Mouse (Mus musculus): ENCODE measurements around the gene Fcgr3. TPM values are rescaled to one million over a fixed set of nuclear protein-coding genes. Genes with fewer than 3 reads are reported as not detected.

Fcgr3 gene
- total and polyA plus RNA-seq, 3 experiments, result 11.5 to 12.7 (median 12.1) TPM

DNA sequence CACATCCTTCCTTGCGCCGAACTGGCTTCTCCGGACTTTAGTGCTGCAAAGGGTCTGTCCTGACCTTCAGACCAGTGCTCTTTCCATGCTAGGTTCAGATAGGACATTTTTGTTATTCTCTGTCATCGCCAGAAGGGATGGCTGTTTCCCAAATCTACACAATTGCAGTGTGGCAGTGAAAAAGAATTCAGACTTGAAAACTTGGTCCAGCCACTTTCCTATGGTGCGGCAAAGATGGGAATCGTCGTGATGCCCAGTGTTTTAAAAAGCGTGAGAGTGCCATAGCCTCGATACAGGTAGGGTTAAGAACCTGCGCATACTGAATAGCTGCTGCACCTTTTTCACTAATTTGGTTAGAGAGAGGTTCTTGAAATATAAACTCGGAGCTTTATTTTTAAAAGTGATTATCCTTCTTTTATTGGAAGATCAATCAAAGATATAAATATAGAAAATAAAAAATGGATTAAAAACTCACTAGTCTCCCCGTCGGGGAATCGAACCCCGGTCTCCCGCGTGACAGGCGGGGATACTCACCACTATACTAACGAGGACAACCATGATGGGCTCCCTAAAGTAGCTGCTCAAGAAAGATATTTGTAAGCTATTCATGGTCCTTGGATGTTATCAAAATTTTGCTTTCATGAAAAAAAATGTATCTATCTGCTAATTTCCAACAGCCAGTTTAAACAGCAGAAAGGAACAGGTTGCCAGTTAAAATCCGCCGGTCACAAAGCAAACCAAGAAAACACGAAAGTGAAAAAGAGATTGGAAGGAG, 28.0 kb downstream of the Fcgr3 start:
- no peaks in the 10 kb centered on the region for H3K27me3 ChIP-seq (ENCODE audit: control insufficient read depth, insufficient read depth, low read length)
- no peak overlapping the region for H3K9ac ChIP-seq (ENCODE audit: low read depth, low read length)
- intact Hi-C loops (cut with DNase I), result no loop called here
- no peaks in the 10 kb centered on the region for H3K79me2 ChIP-seq (replicated peaks; ENCODE audit: control insufficient read depth, insufficient read depth, low read length)
- peaks cover 1% of the 10 kb centered on the region for H3K4me1 ChIP-seq (ENCODE audit: control insufficient read depth, insufficient read depth, low read length)
- no peaks in the 10 kb centered on the region for H3K36me3 ChIP-seq (ENCODE audit: control insufficient read depth, insufficient read depth, low read length)
- TF ChIP-seq POLR2A (IDR thresholded peaks at IDR 0.05; ENCODE audit: insufficient read depth, low read depth, low read length) (no peak), EP300 (IDR thresholded peaks at IDR 0.05; ENCODE audit: insufficient read depth, low read depth, low read length) (0 out of 2 replicates have a peak, but pooled peaks have one; percentile 53)
- H3K27ac ChIP-seq, result no peak overlapping the region; the same call in 1 of the 2 replicates
- DNase-seq, result peak; percentile 66 to 82
- WGBS, result 7% methylated on average over 22 of the region's 22 CpGs
- H3K4me3 ChIP-seq, result peak overlapping the region; percentile 81

DNA sequence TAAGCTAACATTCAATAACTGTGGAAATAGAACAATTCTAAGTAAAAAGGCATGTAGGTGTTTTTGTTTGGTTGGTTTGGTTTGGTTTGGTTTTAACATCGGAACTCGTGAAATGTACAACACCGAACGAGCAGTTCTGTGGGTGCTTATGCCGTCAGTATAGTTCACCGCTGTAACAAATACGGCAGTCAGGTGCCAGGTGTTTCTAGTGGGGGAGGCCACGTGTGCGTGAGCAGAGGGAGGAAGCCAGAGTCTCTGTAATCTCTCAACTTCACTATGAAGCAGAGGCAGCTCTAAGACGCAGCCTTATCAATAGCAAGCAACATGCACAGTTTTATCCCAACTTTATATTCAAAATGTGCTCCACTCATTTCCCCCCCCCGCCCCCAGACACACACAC, 29.1 kb downstream of the Fcgr3 start:
- H3K27me3 ChIP-seq (ENCODE audit: control insufficient read depth, insufficient read depth, low read length), result no peaks in the 10 kb centered on the region
- H3K27ac ChIP-seq, result no peak overlapping the region
- intact Hi-C loops (cut with DNase I), result no loop called here
- WGBS, result 68% methylated on average over 11 of the region's 11 CpGs
- no peaks in the 10 kb centered on the region for H3K36me3 ChIP-seq (ENCODE audit: control insufficient read depth, insufficient read depth, low read length)
- H3K4me1 ChIP-seq (ENCODE audit: control insufficient read depth, insufficient read depth, low read length), result peaks cover 1% of the 10 kb centered on the region
- no peak for DNase-seq
- TF ChIP-seq POLR2A (IDR thresholded peaks at IDR 0.05; ENCODE audit: insufficient read depth, low read depth, low read length), result no peak
- H3K9ac ChIP-seq (ENCODE audit: low read depth, low read length), result no peak overlapping the region
- H3K4me3 ChIP-seq, result no peak overlapping the region
- no peaks in the 10 kb centered on the region for H3K79me2 ChIP-seq (replicated peaks; ENCODE audit: control insufficient read depth, insufficient read depth, low read length)

DNA sequence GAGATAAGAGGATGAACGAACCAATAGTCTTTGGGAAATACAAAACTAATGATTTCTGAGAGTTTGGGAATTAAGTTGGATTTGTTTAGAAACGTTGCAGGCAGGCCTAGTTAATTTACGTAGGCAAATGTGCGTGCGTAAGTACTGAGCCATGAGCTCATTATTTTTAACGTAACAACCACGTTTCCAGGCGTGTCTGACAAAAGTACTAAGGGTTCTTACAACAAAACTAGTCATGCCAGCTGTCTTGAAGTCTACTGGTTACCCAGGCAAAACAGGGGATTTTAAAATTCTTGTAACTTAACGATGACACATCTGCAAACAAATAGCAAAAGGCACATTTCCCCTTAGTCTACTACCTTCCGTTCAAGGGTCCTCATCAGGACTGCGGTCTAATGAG, 30.5 kb downstream of the Fcgr3 start:
- 20% methylated on average over 11 of the region's 11 CpGs for WGBS

DNA sequence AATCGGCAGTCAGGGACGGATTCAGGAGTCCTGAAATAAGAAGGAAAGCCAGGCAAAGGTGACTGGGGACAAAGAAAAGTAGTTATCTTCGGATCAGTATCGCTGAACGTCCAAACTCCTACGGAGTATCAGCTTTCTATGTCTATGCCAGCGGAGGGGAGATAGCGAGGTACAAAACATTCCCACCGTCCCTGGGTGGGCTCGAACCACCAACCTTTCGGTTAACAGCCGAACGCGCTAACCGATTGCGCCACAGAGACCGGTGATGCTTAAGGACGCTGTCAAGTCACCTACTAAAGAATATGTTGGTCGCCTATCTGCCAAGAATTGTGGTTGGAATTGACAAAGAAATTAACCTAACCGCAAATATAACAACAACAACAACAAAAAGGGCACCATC, 31.0 kb downstream of the Fcgr3 start:
- Histone ChIP-seq H3K9ac (ENCODE audit: low read depth, low read length) (peak overlapping the region; percentile 33), H3K4me3 (peak overlapping the region; percentile 51), H3K79me2 (replicated peaks; ENCODE audit: control insufficient read depth, insufficient read depth, low read length) (no peaks in the 10 kb centered on the region), H3K27me3 (ENCODE audit: control insufficient read depth, insufficient read depth, low read length) (no peaks in the 10 kb centered on the region; the same call in 1 of the 2 replicates), H3K27ac (no peak overlapping the region), H3K4me1 (ENCODE audit: control insufficient read depth, insufficient read depth, low read length) (peaks cover 1% of the 10 kb centered on the region), H3K36me3 (ENCODE audit: control insufficient read depth, insufficient read depth, low read length) (no peaks in the 10 kb centered on the region)
- WGBS, result under 1% methylated on average over 20 of the region's 20 CpGs
- TF ChIP-seq POLR2A (IDR thresholded peaks at IDR 0.05; ENCODE audit: insufficient read depth, low read depth, low read length), result no peak
- peak; percentile 65; the same call in 1 of the 2 replicates for TF ChIP-seq EP300 (IDR thresholded peaks at IDR 0.05; ENCODE audit: insufficient read depth, low read depth, low read length)
- TF ChIP-seq CTCF (IDR thresholded peaks at IDR 0.05), result no peak
- intact Hi-C loops (cut with DNase I), result no loop called here
- peak; percentile 88 to 94 for DNase-seq

More for the DNA sequence above, 30.5 kb downstream of the Fcgr3 start:
- no peaks in the 10 kb centered on the region; the same call in 1 of the 2 replicates for H3K27me3 ChIP-seq (ENCODE audit: control insufficient read depth, insufficient read depth, low read length)
- H3K79me2 ChIP-seq (replicated peaks; ENCODE audit: control insufficient read depth, insufficient read depth, low read length), result no peaks in the 10 kb centered on the region
- H3K27ac ChIP-seq, result no peak overlapping the region; the same call in 1 of the 2 replicates
- no peak for DNase-seq
- H3K9ac ChIP-seq (ENCODE audit: low read depth, low read length), result no peak overlapping the region
- H3K4me3 ChIP-seq, result peak overlapping the region; percentile 51
- H3K36me3 ChIP-seq (ENCODE audit: control insufficient read depth, insufficient read depth, low read length), result no peaks in the 10 kb centered on the region
- H3K4me1 ChIP-seq (ENCODE audit: control insufficient read depth, insufficient read depth, low read length), result peaks cover 1% of the 10 kb centered on the region
- intact Hi-C loops (cut with DNase I), result no loop called here
- TF ChIP-seq EP300 (IDR thresholded peaks at IDR 0.05; ENCODE audit: insufficient read depth, low read depth, low read length) (no peak), POLR2A (IDR thresholded peaks at IDR 0.05; ENCODE audit: insufficient read depth, low read depth, low read length) (no peak), CTCF (IDR thresholded peaks at IDR 0.05) (no peak)

DNA sequence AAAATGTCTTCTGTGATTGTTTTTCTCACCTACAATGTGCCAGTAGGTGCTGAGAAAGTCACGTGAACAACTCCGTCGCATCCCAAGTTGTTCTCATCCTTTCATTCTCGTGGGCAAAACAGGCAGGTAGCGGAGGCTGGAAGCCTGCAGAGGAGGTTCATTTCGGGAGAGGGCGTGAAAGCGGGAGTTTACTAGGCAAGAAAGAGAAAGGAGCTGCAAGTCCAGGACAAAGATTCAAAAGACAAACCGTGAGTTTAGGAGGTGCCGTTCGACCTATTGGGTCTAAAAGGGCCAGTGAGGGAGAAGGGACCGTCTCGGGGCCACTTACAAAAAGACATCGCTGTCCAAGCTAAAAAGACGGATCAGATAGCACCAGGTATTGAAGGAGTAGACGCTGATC, 31.5 kb downstream of the Fcgr3 start:
- peak; percentile 14 to 40 for DNase-seq
- TF ChIP-seq EP300 (IDR thresholded peaks at IDR 0.05; ENCODE audit: insufficient read depth, low read depth, low read length) (no peak), CTCF (IDR thresholded peaks at IDR 0.05) (no peak), POLR2A (IDR thresholded peaks at IDR 0.05; ENCODE audit: insufficient read depth, low read depth, low read length) (no peak)
- peak overlapping the region; percentile 33 for H3K9ac ChIP-seq (ENCODE audit: low read depth, low read length)
- peak overlapping the region; percentile 51 for H3K4me3 ChIP-seq
- no peaks in the 10 kb centered on the region; the same call in 1 of the 2 replicates for H3K27me3 ChIP-seq (ENCODE audit: control insufficient read depth, insufficient read depth, low read length)
- H3K27ac ChIP-seq, result no peak overlapping the region
- no peaks in the 10 kb centered on the region for H3K36me3 ChIP-seq (ENCODE audit: control insufficient read depth, insufficient read depth, low read length)
- no peaks in the 10 kb centered on the region for H3K79me2 ChIP-seq (replicated peaks; ENCODE audit: control insufficient read depth, insufficient read depth, low read length)
- intact Hi-C loops (cut with DNase I), result no loop called here
- H3K4me1 ChIP-seq (ENCODE audit: control insufficient read depth, insufficient read depth, low read length), result peaks cover 1% of the 10 kb centered on the region
- WGBS, result under 1% methylated on average over 16 of the region's 16 CpGs

DNA sequence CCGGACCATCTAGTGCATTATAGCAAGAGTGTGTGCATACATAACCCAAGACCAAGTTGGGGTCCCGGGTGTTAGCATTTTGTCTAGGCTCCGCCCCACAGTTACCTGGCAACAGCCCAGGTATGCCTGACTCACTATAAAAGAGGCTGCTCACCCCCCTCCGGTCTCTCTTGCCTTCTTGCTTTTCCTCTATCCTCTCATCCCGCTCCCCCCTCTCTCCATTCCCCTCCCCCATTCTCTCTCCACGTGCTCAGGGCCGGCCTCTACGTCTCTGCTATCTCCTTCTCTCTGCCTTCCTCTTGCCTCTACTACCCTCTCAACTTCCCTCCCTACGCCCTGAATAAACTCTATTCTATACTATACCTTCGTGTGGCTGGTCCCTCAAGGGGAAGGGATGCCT, 32.0 kb downstream of the Fcgr3 start:
- Histone ChIP-seq H3K9ac (ENCODE audit: low read depth, low read length) (no peak overlapping the region), H3K79me2 (replicated peaks; ENCODE audit: control insufficient read depth, insufficient read depth, low read length) (no peaks in the 10 kb centered on the region), H3K27ac (no peak overlapping the region), H3K27me3 (ENCODE audit: control insufficient read depth, insufficient read depth, low read length) (no peaks in the 10 kb centered on the region; the same call in 1 of the 2 replicates), H3K36me3 (ENCODE audit: control insufficient read depth, insufficient read depth, low read length) (no peaks in the 10 kb centered on the region), H3K4me1 (ENCODE audit: control insufficient read depth, insufficient read depth, low read length) (peaks cover 1% of the 10 kb centered on the region), H3K4me3 (peak overlapping the region; percentile 51)
- 11% methylated on average over 10 of the region's 10 CpGs for WGBS
- DNase-seq, result no peak
- intact Hi-C loops (cut with DNase I), result no loop called here
- TF ChIP-seq POLR2A (IDR thresholded peaks at IDR 0.05; ENCODE audit: insufficient read depth, low read depth, low read length) (no peak), EP300 (IDR thresholded peaks at IDR 0.05; ENCODE audit: insufficient read depth, low read depth, low read length) (no peak), CTCF (IDR thresholded peaks at IDR 0.05) (no peak)
